Mouse (Mus musculus) embryonic fibroblast, embryonic 13.5 days (primary cell): Measurements from ENCODE around the gene Mpzl2. TPM values are rescaled to one million over a fixed set of nuclear protein-coding genes. Genes with fewer than 3 reads are reported as not detected.

Experiments used
- H3K27ac ChIP-seq: 2 replicates; pipeline ENCODE4 v1.5.1; 2012; ENCODE audit warnings: low read length, control low read depth, inconsistent platforms; ENCODE audit not compliant: insufficient read depth
- H3K4me1 ChIP-seq: 2 replicates; pipeline ENCODE4 v1.6.1; 2011; ENCODE audit warnings: low read length; ENCODE audit not compliant: control insufficient read depth, insufficient read depth
- H3K4me3 ChIP-seq: 2 replicates; pipeline ENCODE4 v1.5.1; 2011; ENCODE audit warnings: mild to moderate bottlenecking, control low read depth, low read length; ENCODE audit not compliant: insufficient read depth
- CTCF ChIP-seq: IDR thresholded peaks from 2 replicates; pipeline ENCODE4 v1.5.1; 2011; ENCODE audit warnings: mild to moderate bottlenecking, control low read depth, low read length, moderate library complexity, borderline replicate concordance; ENCODE audit not compliant: insufficient read depth
- POLR2A ChIP-seq: IDR thresholded peaks from 2 replicates; pipeline ENCODE4 v1.6.1; 2011; ENCODE audit warnings: low read depth, mild to moderate bottlenecking, control low read depth, low read length, moderate library complexity
- polyA plus RNA-seq: library from polyadenylated mRNA; stranded (reverse); fragments of >200 nt; gene quantifications from 2 replicates; pipeline ENCODE4 v1.2.4, GENCODE M21; 2011; ENCODE audit warnings: low read depth; ENCODE audit not compliant: missing spikeins, insufficient read length

Gene Mpzl2
- polyA plus RNA-seq, 1 experiment: 0.77 TPM

GRCm38 (mm10) chr9:45098426-45098825 is 58.8 kb downstream of the Mpzl2 start:
- no peaks in the 10 kb centered on the region for H3K4me1 ChIP-seq
- H3K27ac ChIP-seq: no peak overlapping the region
- TF ChIP-seq CTCF (no peak), POLR2A (no peak)
- no peak overlapping the region for H3K4me3 ChIP-seq

DNA sequence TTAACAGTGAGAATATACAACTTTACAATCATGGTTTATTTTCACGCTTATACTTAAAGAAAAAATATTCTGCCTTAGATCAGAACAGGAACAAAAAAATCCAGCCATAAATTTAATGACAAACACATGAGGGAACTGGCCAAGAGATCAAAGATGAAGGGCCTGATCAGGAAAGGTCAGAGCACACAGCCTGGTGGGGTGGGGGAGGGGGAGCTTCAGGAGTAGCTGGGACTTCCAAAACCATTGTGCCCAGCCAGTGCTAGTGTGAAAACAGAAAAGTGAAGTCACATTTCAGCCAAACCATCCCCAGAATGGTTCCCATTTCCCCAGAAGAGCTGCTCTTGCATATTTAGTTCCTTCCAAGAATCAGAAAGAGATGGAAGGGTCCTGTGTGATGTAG is 62.9 kb downstream of the Mpzl2 start:
- Histone ChIP-seq H3K4me1 (no peaks in the 10 kb centered on the region), H3K4me3 (no peak overlapping the region), H3K27ac (no peak overlapping the region)
- no peak for TF ChIP-seq POLR2A
- no peak for TF ChIP-seq CTCF

GRCm38 (mm10) chr9:45103211-45103979 is 63.8 kb downstream of the Mpzl2 start:
- Histone ChIP-seq H3K4me1 (no peaks in the 10 kb centered on the region), H3K27ac (no peak overlapping the region), H3K4me3 (no peak overlapping the region)
- TF ChIP-seq CTCF: no peak
- no peak for TF ChIP-seq POLR2A

Other genes with a start within 250 kb of the Mpzl2 start
- gene Tmem25, start 240.5 kb upstream of the Mpzl2 start, polyA plus RNA-seq: 0.65 and 0.90 TPM in 2 replicates
- gene Ttc36, start 236.7 kb upstream of the Mpzl2 start, polyA plus RNA-seq: 0.79 TPM in 1 of 2 replicates, not detected in the other
- 29.0 and 32.1 TPM in 2 replicates for gene Kmt2a, start 158.5 kb upstream of the Mpzl2 start, polyA plus RNA-seq
- gene Atp5l, start 119.1 kb upstream of the Mpzl2 start, polyA plus RNA-seq: 281 and 285 TPM in 2 replicates
- gene Ube4a, start 74.2 kb upstream of the Mpzl2 start, polyA plus RNA-seq: 56.9 and 64.4 TPM in 2 replicates
- gene Cd3g, start 59.4 kb upstream of the Mpzl2 start, polyA plus RNA-seq: not detected in 2 replicates
- gene Cd3d, start 58.0 kb upstream of the Mpzl2 start, polyA plus RNA-seq: not detected in 2 replicates
- not detected in 2 replicates for gene Cd3e, start 30.2 kb upstream of the Mpzl2 start, polyA plus RNA-seq
- 3.4 and 4.0 TPM in 2 replicates for gene Mpzl3, start 15.4 kb downstream of the Mpzl2 start, polyA plus RNA-seq
- not detected in 2 replicates for gene Jaml, start 39.4 kb downstream of the Mpzl2 start, polyA plus RNA-seq
- 0.28 and 0.83 TPM in 2 replicates for gene Scn2b, start 78.0 kb downstream of the Mpzl2 start, polyA plus RNA-seq
- not detected in 2 replicates for gene Scn4b, start 98.6 kb downstream of the Mpzl2 start, polyA plus RNA-seq
- not detected in 2 replicates for gene BC049352, start 142.2 kb downstream of the Mpzl2 start, polyA plus RNA-seq
- not detected in 2 replicates for gene Tmprss4, start 164.3 kb downstream of the Mpzl2 start, polyA plus RNA-seq
- 0.65 TPM in 1 of 2 replicates, not detected in the other for gene Il10ra, start 229.3 kb downstream of the Mpzl2 start, polyA plus RNA-seq